Mouse (Mus musculus) spleen, postnatal 14 days (tissue): ENCODE measurements around the gene Zeb2.

Experiments
- DNase-seq, 2 experiments: peaks; one replicate each; pipeline ENCODE4 v3.0.0; 2021 to 2022; ENCODE audit warnings: low spot score in 2 of 2

Gene Zeb2

GRCm38 (mm10) chr2:44981646-44982045, 135.5 kb downstream of the Zeb2 start:
- DNase-seq = no peak

GRCm38 (mm10) chr2:44979042-44979721, 138.0 kb downstream of the Zeb2 start:
- DNase-seq = no peak

- DNase-seq = no peak
Measured at GRCm38 (mm10) chr2:44978038-44978437, 139.2 kb downstream of the Zeb2 start.

GRCm38 (mm10) chr2:44977556-44977955, 139.6 kb downstream of the Zeb2 start:
- no peak for DNase-seq

GRCm38 (mm10) chr2:44977051-44977450, 140.1 kb downstream of the Zeb2 start:
- no peak for DNase-seq

- no peak for DNase-seq
Measured at GRCm38 (mm10) chr2:44976484-44976883, 140.7 kb downstream of the Zeb2 start.

- DNase-seq = no peak
Measured at GRCm38 (mm10) chr2:44973828-44974227, 143.4 kb downstream of the Zeb2 start.

- DNase-seq = no peak
Measured at GRCm38 (mm10) chr2:44970087-44970646, 147.0 kb downstream of the Zeb2 start.

GRCm38 (mm10) chr2:44969640-44970039, 147.6 kb downstream of the Zeb2 start:
- DNase-seq = no peak

GRCm38 (mm10) chr2:44969226-44969625, 148.0 kb downstream of the Zeb2 start:
- DNase-seq = no peak

GRCm38 (mm10) chr2:44965834-44966555, 151.2 kb downstream of the Zeb2 start:
- no peak for DNase-seq

GRCm38 (mm10) chr2:44962620-44963019, 154.6 kb downstream of the Zeb2 start:
- no peak for DNase-seq

GRCm38 (mm10) chr2:44961192-44961591, 156.0 kb downstream of the Zeb2 start:
- DNase-seq = no peak

- DNase-seq = no peak
Measured at GRCm38 (mm10) chr2:44960561-44960960, 156.6 kb downstream of the Zeb2 start.

GRCm38 (mm10) chr2:44957329-44957797, 159.8 kb downstream of the Zeb2 start:
- DNase-seq = no peak

GRCm38 (mm10) chr2:44956232-44956631, 161.0 kb downstream of the Zeb2 start:
- no peak for DNase-seq

GRCm38 (mm10) chr2:44955506-44955905, 161.7 kb downstream of the Zeb2 start:
- no peak for DNase-seq

- no peak for DNase-seq
Measured at GRCm38 (mm10) chr2:44954180-44954579, 163.0 kb downstream of the Zeb2 start.

GRCm38 (mm10) chr2:44952830-44953422, 164.3 kb downstream of the Zeb2 start:
- no peak for DNase-seq

- DNase-seq = no peak
Measured at GRCm38 (mm10) chr2:44951651-44952213, 165.5 kb downstream of the Zeb2 start.

GRCm38 (mm10) chr2:44944689-44945088, 172.5 kb downstream of the Zeb2 start:
- DNase-seq = no peak
